Mouse (Mus musculus) neural tube, embryonic 11.5 days (tissue): Measurements from ENCODE around the gene 9530068E07Rik. TPM values are rescaled to one million over a fixed set of nuclear protein-coding genes. Genes with fewer than 3 reads are reported as not detected.
"Not testable (repeated sequence)": the region's sequence is repeated elsewhere in the genome, so short reads cannot be mapped to it uniquely, and the experiment has no call there.

Experiments used
- ATAC-seq: fragments of 200-750 bp; cut with Nextera tagmentation; 2 replicates; pipeline ENCODE4 v1.8.0; 2017; ENCODE audit warnings: moderate number of reproducible peaks, mild to moderate bottlenecking, moderate TSS enrichment, moderate library complexity; ENCODE audit not compliant: insufficient read depth, low FRiP score, low TSS enrichment
- DNase-seq: peaks from one replicate; pipeline ENCODE4 v3.0.0-alpha.2; 2015; ENCODE audit warnings: low spot score
- H3K27ac ChIP-seq: fragments of 300-500 bp; sonication (generic); 2 replicates; pipeline ENCODE4 v1.5.1; 2014; ENCODE audit warnings: low read depth, mild to moderate bottlenecking, low read length
- H3K27me3 ChIP-seq: fragments of 300-500 bp; sonication (generic); 2 replicates; pipeline ENCODE4 v1.6.1; 2014; ENCODE audit warnings: mild to moderate bottlenecking, low read length, mixed read lengths; ENCODE audit not compliant: control insufficient read depth, insufficient read depth
- H3K36me3 ChIP-seq: fragments of 300-500 bp; sonication (generic); 2 replicates; pipeline ENCODE4 v1.6.1; 2014; ENCODE audit warnings: mild to moderate bottlenecking, low read length, moderate library complexity, mixed read lengths; ENCODE audit not compliant: control insufficient read depth, insufficient read depth
- H3K4me1 ChIP-seq: fragments of 300-500 bp; sonication (generic); 2 replicates; pipeline ENCODE4 v1.6.1; 2014; ENCODE audit warnings: low read length, mixed read lengths; ENCODE audit not compliant: control insufficient read depth, insufficient read depth
- H3K4me2 ChIP-seq: fragments of 300-500 bp; sonication (generic); 2 replicates; pipeline ENCODE4 v1.6.1; 2014; ENCODE audit warnings: low read depth, mild to moderate bottlenecking, moderate library complexity
- H3K4me3 ChIP-seq: fragments of 300-500 bp; sonication (generic); 2 replicates; pipeline ENCODE4 v1.5.1; 2014; ENCODE audit warnings: low read depth, low read length
- H3K9ac ChIP-seq: fragments of 300-500 bp; sonication (generic); 2 replicates; pipeline ENCODE4 v1.6.1; 2014; ENCODE audit warnings: mild to moderate bottlenecking, low read length
- H3K9me3 ChIP-seq: fragments of 300-500 bp; sonication (generic); 2 replicates; pipeline ENCODE4 v1.6.1; 2016; ENCODE audit warnings: low read length; ENCODE audit not compliant: control insufficient read depth
- WGBS: fragments of 180-500 bp; shearing (Covaris S2); extraction: QIAGEN DNeasy Blood & Tissue Kit; methylation state at CpG from one replicate; pipeline ENCODE4 v1.1.7; 2014; 5-methylcytosine and 5-hydroxymethylcytosine counted together
- polyA plus RNA-seq: library from polyadenylated mRNA; unstranded; fragments of >200 nt; fragmentation: Nextera tagmentation; extraction: Ambion mirVana; gene quantifications from 2 replicates; pipeline ENCODE4 v1.2.1, GENCODE M21; 2014

Gene 9530068E07Rik
- 185 and 187 TPM in 2 replicates for polyA plus RNA-seq

DNA sequence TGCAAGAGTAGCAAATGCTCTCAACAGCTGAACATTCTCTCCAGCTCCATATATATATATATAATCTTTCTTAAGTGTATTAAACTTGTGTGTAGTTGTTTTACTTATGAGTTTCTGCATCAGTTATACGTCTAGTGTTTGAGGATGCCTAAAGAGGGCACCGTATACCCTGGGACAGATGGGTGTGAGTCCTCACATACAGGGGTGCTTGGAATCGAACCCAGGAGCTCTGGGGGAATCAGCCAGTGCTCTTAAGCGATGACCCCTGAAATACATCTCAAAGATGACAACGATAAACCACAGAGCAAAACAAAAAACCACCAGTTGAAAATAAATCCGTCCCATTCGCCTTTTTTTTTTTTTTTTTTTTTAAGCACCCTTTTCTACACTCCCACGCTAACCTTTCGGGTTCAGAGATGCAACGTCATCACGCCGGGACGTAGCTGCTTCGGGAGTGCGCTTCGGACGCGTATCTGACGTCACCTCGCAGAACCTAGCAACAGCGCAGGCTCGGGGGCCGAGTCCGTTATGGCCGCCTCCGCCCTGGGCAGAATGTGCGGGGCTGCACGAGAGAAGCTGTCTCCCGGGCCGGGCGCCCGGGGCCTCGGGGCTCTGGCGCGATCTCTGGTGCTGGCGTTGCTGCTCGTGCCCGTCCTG is at the start of gene 9530068E07Rik:
Gene 9530068E07Rik, plus strand, starts transcription at position 489 of the 657 bp plus-strand sequence.
- DNase-seq (peak; percentile 93), ATAC-seq (peak; percentile 95)
- peak within 1 kb of the TSS; percentile 75 for H3K9ac ChIP-seq
- H3K4me1 ChIP-seq: no peaks in the 10 kb centered on the region
- WGBS: 1% methylated on average over 38 of the region's 38 CpGs
- H3K4me2 ChIP-seq: peak within 1 kb of the TSS; percentile 57
- no peaks in the 10 kb centered on the region for H3K9me3 ChIP-seq
- no peaks in the 10 kb centered on the region for H3K27me3 ChIP-seq
- peak within 1 kb of the TSS; percentile 67 for H3K27ac ChIP-seq
- no peaks in the 10 kb centered on the region for H3K36me3 ChIP-seq
- H3K4me3 ChIP-seq: peak within 1 kb of the TSS; percentile 77

DNA sequence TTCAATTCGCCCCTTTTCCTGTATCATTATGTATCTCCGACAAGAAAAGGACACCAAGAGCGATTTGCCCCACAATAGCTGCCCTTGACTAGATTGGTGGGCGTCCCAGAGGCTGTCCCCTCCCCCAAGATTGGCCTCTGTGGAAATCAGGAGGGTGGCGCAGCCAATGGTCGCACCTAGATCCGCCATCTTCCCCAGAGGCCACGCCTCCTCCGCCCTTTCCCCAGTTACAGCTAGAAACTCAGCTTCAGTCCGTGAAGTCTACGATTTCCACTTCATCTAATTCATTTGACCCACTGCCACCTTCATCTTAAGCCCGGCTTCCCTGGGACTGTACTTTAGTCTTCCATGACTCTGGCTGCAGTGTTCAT is 49.6 kb upstream of the 9530068E07Rik start:
- DNase-seq (peak; percentile 74), ATAC-seq (no peak)
- Histone ChIP-seq H3K9ac (0 out of 2 replicates have a peak overlapping the region, but pooled peaks have one; percentile 8), H3K4me3 (peak overlapping the region; percentile 9), H3K36me3 (no peaks in the 10 kb centered on the region), H3K9me3 (no peaks in the 10 kb centered on the region), H3K4me2 (peak overlapping the region; percentile 29), H3K4me1 (no peaks in the 10 kb centered on the region), H3K27ac (0 out of 2 replicates have a peak overlapping the region, but pooled peaks have one; percentile 17), H3K27me3 (no peaks in the 10 kb centered on the region)
- WGBS: 1% methylated on average over 12 of the region's 12 CpGs

DNA sequence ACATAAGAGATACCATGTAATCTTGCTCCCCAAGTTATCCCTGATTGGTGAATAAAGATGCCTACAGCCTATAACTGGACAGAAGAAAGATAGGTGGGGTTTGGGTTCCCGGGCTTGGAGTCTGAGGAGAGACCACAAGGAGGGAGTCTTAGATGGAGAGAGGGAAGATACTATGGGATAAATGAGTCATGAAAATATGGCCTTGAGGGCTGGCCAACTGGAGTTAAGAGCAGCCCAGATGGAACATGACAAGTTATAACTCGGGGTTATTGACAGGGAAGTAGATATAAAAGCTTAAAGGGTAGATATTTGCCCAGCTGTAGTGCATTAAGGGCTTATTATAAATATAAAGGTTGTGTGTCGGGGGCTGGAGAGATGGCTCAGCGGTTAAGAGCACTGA is 48.1 kb upstream of the 9530068E07Rik start:
- H3K4me2 ChIP-seq: no peak overlapping the region
- H3K4me1 ChIP-seq: no peaks in the 10 kb centered on the region
- no peak overlapping the region for H3K27ac ChIP-seq
- no peak overlapping the region for H3K4me3 ChIP-seq
- no peak overlapping the region for H3K9ac ChIP-seq
- no peaks in the 10 kb centered on the region for H3K9me3 ChIP-seq
- ATAC-seq: no peak
- WGBS: 87% methylated on average over 4 of the region's 4 CpGs
- no peaks in the 10 kb centered on the region for H3K36me3 ChIP-seq
- DNase-seq: no peak
- H3K27me3 ChIP-seq: no peaks in the 10 kb centered on the region

DNA sequence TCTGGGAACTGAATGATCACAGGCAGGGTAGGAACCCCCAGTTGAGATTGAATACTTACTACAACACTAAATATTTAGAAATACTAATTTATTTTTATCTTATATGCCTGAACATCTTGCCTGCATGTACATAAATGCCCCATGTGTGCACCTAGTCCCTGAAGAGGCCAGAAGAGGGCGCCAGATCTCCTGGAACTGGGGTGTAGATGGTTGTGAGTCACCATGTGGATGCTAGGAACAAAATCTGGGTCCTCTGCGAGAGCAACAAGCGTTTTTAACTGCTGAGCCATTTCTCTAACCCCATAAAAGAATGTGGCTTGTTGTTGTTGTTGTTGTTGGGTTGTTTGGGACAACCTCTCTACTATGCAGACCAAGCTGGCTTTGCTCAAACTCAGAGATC is 47.5 kb upstream of the 9530068E07Rik start:
- no peaks in the 10 kb centered on the region for H3K4me1 ChIP-seq
- no peaks in the 10 kb centered on the region for H3K27me3 ChIP-seq
- no peak overlapping the region for H3K4me3 ChIP-seq
- no peaks in the 10 kb centered on the region for H3K36me3 ChIP-seq
- DNase-seq: no peak
- H3K9me3 ChIP-seq: no peaks in the 10 kb centered on the region
- H3K4me2 ChIP-seq: no peak overlapping the region
- H3K9ac ChIP-seq: no peak overlapping the region
- 71% methylated on average over 3 of the region's 3 CpGs for WGBS
- no peak overlapping the region for H3K27ac ChIP-seq
- ATAC-seq: no peak

DNA sequence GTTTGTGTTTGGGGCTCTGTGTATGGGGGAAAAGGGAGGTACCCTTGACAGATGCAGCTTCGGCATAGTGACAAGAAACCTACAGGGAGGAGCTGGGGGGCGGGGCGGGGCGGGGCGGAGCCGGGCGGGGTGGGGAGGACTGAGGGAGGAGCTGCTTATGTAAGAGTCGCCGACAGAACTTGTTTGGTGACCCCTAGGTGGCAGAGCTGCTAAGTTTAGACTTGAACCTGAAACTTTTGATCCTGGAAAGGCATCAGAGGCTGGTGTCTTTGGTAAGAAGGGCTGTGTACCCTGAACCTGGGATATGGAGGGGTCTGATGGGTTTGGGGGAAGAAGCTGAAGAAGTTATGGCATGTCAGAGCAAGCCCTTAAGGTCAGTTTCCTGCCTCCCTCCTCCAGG is 45.3 kb upstream of the 9530068E07Rik start:
- Histone ChIP-seq H3K9me3 (no peaks in the 10 kb centered on the region), H3K27me3 (no peaks in the 10 kb centered on the region), H3K4me3 (no peak overlapping the region), H3K27ac (no peak overlapping the region), H3K9ac (no peak overlapping the region), H3K4me1 (no peaks in the 10 kb centered on the region), H3K4me2 (no peak overlapping the region), H3K36me3 (no peaks in the 10 kb centered on the region)
- DNase-seq (peak; percentile 44), ATAC-seq (no peak)
- under 1% methylated on average over 9 of the region's 9 CpGs for WGBS

DNA sequence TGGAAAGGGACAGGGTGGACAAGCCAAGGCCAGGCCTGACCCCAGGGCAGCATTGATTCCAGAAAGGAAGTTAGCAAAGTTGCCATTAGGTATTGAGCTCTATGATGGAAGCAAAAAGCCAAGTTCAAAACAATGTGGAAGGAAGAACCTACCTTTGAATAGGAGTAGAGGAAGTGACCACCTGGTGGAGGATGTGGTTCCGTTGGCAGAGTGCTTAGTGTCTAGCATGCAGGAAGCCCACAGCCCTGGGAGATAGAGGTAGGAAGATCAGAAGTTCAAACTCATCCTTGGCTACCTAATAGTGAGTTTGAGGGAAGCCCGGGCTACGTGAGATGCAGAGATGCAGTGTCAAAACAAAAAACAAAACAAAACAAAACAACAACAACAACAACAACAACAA is 44.0 kb upstream of the 9530068E07Rik start:
- no peaks in the 10 kb centered on the region for H3K4me1 ChIP-seq
- no peak for ATAC-seq
- H3K4me3 ChIP-seq: no peak overlapping the region
- no peak overlapping the region for H3K9ac ChIP-seq
- no peaks in the 10 kb centered on the region for H3K27me3 ChIP-seq
- no peak overlapping the region for H3K4me2 ChIP-seq
- no peak for DNase-seq
- H3K27ac ChIP-seq: no peak overlapping the region
- no peaks in the 10 kb centered on the region for H3K9me3 ChIP-seq
- WGBS: 91% methylated on average over 3 of the region's 3 CpGs
- no peaks in the 10 kb centered on the region for H3K36me3 ChIP-seq

DNA sequence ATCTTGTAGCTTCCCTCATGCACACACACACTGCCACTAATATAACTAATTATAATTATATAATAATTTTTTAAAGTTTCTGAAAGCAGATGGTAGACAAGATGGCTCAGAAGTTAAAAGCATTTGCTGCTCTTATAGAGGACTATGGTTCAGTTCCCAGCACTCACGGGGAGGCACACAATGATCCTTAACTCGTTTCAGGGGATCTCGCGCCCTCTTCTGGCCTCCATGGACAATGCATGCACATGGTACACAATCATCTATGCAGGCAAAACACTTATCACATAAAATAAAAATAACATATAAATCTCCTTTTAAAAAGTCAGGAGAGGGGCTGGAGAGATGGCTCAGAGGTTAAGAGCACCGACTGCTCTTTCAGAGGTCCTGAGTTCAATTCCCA is 41.6 kb upstream of the 9530068E07Rik start:
- DNase-seq (no peak), ATAC-seq (no peak)
- Histone ChIP-seq H3K27ac (no peak overlapping the region), H3K4me3 (no peak overlapping the region), H3K27me3 (no peaks in the 10 kb centered on the region), H3K9me3 (no peaks in the 10 kb centered on the region), H3K4me2 (no peak overlapping the region), H3K9ac (no peak overlapping the region), H3K4me1 (no peaks in the 10 kb centered on the region), H3K36me3 (no peaks in the 10 kb centered on the region)
- 83% methylated on average over 5 of the region's 5 CpGs for WGBS

DNA sequence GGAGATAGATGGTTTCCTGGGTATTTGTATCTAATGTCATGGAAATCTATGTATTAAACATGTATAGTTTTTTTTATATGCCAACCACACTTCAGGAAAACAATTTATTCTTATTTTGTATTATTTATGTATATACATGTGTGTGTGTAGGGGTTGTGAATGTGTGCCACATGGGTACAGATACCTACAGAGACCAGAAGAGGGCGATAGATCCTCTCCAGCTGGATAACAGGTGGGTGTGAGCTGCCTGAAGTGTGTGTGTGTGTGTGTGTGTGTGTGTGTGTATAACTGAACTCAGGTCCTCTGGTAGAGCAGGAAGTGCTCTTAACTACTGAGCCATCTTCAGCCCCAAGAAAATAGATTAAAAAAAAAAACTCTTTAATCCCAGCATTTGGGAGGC is 40.6 kb upstream of the 9530068E07Rik start:
- H3K27me3 ChIP-seq: no peaks in the 10 kb centered on the region
- no peak overlapping the region for H3K4me3 ChIP-seq
- no peaks in the 10 kb centered on the region for H3K36me3 ChIP-seq
- H3K9ac ChIP-seq: no peak overlapping the region
- no peak for ATAC-seq
- no peaks in the 10 kb centered on the region for H3K9me3 ChIP-seq
- 0 out of 2 replicates have a peak, but pooled peaks cover 3% of the 10 kb centered on the region for H3K4me1 ChIP-seq
- H3K4me2 ChIP-seq: no peak overlapping the region
- DNase-seq: no peak
- 72% methylated on average over 1 of the region's 1 CpGs for WGBS
- H3K27ac ChIP-seq: no peak overlapping the region

DNA sequence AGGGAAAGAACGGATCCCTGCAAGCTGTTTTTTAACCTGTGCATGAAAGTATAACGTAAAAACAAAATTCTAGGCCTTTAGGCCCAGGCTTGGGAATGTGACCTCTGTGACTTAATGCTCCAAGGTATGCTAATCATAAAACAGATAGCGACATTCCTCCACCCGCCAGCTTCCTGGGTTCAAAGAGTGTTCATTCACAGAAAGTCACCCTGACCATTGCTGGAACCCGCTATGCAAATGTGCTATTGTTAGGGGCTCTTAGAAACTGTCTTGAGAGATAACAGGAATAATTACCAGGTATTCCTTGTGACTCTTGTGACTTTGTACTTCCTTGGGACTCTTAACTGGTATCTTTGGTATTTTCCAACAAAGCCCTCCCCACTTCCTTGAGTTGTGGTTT is 39.1 kb upstream of the 9530068E07Rik start:
- not testable (repeated sequence) for H3K9me3 ChIP-seq, H3K36me3 ChIP-seq, H3K4me2 ChIP-seq, H3K4me1 ChIP-seq, H3K27ac ChIP-seq, H3K27me3 ChIP-seq, H3K4me3 ChIP-seq, DNase-seq, ATAC-seq, H3K9ac ChIP-seq
- 90% methylated on average over 5 of the region's 5 CpGs for WGBS
